Comparison of ENCODE assay signal across 7 mouse cellular contexts in the genomic region with DNA sequence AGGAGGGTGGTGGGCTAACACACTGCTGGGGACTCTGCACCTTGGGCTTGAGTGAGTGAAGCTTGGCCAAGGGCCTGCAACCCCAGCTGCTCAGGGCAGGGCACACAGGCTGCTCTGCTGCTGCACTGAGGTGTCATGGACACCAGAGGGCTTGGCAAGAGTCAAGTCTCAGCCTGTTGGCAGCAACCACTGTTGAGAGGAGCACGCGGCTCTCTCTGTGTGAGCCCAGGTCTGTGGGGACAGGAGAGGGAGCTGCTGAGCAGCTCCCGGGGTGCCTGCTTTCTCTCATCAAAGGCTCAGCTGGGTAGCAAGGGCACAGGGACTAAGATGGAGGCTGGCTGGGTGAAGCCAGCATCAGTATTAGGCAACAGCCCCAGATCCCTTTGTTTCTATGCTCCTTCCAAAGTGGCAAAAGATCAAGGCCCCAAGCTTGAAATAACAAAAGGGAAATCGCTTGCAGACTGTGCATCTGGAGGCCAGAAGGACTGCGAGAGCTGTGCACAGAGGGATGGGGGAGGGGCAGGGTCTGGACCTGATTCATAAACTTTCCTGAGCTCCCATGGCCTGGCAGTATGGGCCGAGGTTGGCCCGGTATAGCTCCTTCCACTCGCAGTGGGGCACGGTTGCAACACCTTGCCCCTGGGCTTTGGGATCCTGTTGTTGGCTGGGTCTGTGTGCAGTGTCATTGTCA.
A peak's percentile ranks its signal among the peaks of the same experiment; 100 is the strongest.
DNase-seq lines count a peak whose midpoint lies in the region; ATAC-seq lines count a peak whose summit lies in the region.

No protein-coding gene starts in this region.

- H3K4me3 ChIP-seq in embryonic facial prominence, embryonic 10.5 days: peak overlapping the region; percentile 21; the same call in 1 of the 2 replicates
- no peak overlapping the region for H3K4me3 ChIP-seq in intestine, embryonic 16.5 days (ENCODE audit: low read length)

- DNase-seq in adrenal gland, postnatal 14 days: peak; percentile 88
- peak; percentile 87 for DNase-seq in embryonic facial prominence, embryonic 10.5 days (ENCODE audit: low spot score)
- peak; percentile 28 to 71 for DNase-seq in gastrocnemius, postnatal 4 days (ENCODE audit: low spot score in 2 of 2)
- DNase-seq in left cerebral cortex, postnatal 4 days: peak; percentile 84
- peak; percentile 74 for DNase-seq in neural tube, embryonic 10.5 days (ENCODE audit: extremely low spot score, low spot score)
- DNase-seq in thymus, adult 18-20 months: peak; percentile 79 to 81

- H3K9me3 ChIP-seq in embryonic facial prominence, embryonic 10.5 days: no peaks in the 10 kb centered on the region
- H3K9me3 ChIP-seq in intestine, embryonic 16.5 days (ENCODE audit: control insufficient read depth, low read length): no peaks in the 10 kb centered on the region

- no peak overlapping the region for H3K9ac ChIP-seq in intestine, embryonic 16.5 days (ENCODE audit: low read depth, low read length)

- WGBS in embryonic facial prominence, embryonic 10.5 days: 17% methylated on average over 9 of the region's 9 CpGs
- 30% methylated on average over 9 of the region's 9 CpGs for WGBS in intestine, embryonic 16.5 days

- intact Hi-C loops in left cerebral cortex, postnatal 4 days (cut with DNase I): no loop called here

- H3K4me2 ChIP-seq in intestine, embryonic 16.5 days (ENCODE audit: low read depth, low read length): no peak overlapping the region

- H3K27me3 ChIP-seq in embryonic facial prominence, embryonic 10.5 days (replicated peaks; ENCODE audit: low read depth, poor library complexity, severe bottlenecking): no peaks in the 10 kb centered on the region
- no peaks in the 10 kb centered on the region for H3K27me3 ChIP-seq in intestine, embryonic 16.5 days (replicated peaks; ENCODE audit: control insufficient read depth, insufficient read depth, low read length)

- peak; percentile 71 for ATAC-seq in intestine, embryonic 16.5 days

- no peaks in the 10 kb centered on the region for H3K36me3 ChIP-seq in embryonic facial prominence, embryonic 10.5 days (replicated peaks)
- no peaks in the 10 kb centered on the region for H3K36me3 ChIP-seq in intestine, embryonic 16.5 days (ENCODE audit: control insufficient read depth, insufficient read depth, low read length)

- peak overlapping the region; percentile 89 for H3K27ac ChIP-seq in embryonic facial prominence, embryonic 10.5 days (replicated peaks)
- H3K27ac ChIP-seq in intestine, embryonic 16.5 days (ENCODE audit: low read length): no peak overlapping the region

- H3K4me1 ChIP-seq in embryonic facial prominence, embryonic 10.5 days: peaks cover 43% of the 10 kb centered on the region
- H3K4me1 ChIP-seq in intestine, embryonic 16.5 days (ENCODE audit: control insufficient read depth, insufficient read depth, low read length): peaks cover 5% of the 10 kb centered on the region; the same call in 1 of the 2 replicates
